Mouse (Mus musculus) gonadal fat pad, adult 2 months (tissue): Measurements from ENCODE around the gene Inava. TPM values are rescaled to one million over a fixed set of nuclear protein-coding genes. Genes with fewer than 3 reads are reported as not detected.

ENCODE experiments used
- DNase-seq: peaks from one replicate; pipeline ENCODE4 v3.0.0-alpha.2; 2012; ENCODE audit warnings: low read depth
- polyA plus RNA-seq: library from polyadenylated mRNA; depleted of rRNA; stranded (reverse); fragments of >200 nt; gene quantifications from 2 replicates; pipeline ENCODE4 v1.2.3, GENCODE M21; 2012; rRNA removed

Gene Inava
- 14.8 and 15.9 TPM in 2 replicates for polyA plus RNA-seq

GRCm38 (mm10) chr1:136233892-136234594 is at the start of gene Inava:
TSS of gene Inava (minus strand) at chr1:136234264.
- DNase-seq, result no peak

- no peak for DNase-seq
These were observed 43.3 kb upstream of the Inava start for GRCm38 (mm10) chr1:136277366-136277765.

DNA sequence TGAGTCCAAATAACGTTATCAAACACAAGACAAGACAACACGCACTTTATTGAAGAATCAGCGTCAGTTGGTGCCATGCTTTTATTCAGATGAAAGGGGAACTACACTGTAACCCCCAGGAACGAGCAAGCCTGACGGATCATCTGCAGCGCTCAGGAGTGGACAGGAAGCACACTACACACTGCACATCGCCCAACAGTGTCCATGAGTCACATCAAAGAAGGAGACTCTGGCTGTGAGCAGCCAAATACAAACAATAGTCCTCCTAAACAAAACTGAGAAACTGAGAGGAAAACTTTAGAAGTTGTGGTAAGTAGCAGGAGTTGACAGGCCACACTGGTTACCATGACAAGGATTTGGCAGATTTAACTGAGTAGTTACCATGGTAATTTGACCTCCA is 34.2 kb upstream of the Inava start:
- DNase-seq, result no peak

DNA sequence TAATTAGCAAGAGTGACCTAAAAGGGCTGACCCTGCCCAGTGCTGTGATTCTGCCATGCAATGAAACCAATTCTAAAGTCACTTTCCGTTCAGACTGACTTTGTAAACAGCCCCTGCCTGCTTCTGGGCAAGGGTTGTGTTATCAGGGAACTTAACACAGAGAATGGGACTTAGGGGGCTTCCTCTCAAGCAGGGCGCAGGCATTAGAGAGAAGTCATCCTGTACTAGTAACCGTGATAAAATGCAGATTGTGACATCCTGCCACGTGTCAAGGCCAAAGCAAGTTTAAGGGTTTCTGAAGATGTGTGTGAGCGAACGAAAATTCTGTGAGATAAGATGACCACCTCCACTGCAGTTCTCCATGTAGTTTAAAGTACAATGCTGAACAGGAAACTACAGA is 32.1 kb upstream of the Inava start:
- no peak for DNase-seq

- no peak for DNase-seq
These were observed 29.3 kb upstream of the Inava start for GRCm38 (mm10) chr1:136263355-136263754.

GRCm38 (mm10) chr1:136260635-136261238 is 26.7 kb upstream of the Inava start, which contains the start of gene Gpr25:
TSS of gene Gpr25 (minus strand) at chr1:136260873.
- DNase-seq, result no peak

- DNase-seq, result no peak
These were observed 26.0 kb upstream of the Inava start for GRCm38 (mm10) chr1:136259893-136260634.

DNA sequence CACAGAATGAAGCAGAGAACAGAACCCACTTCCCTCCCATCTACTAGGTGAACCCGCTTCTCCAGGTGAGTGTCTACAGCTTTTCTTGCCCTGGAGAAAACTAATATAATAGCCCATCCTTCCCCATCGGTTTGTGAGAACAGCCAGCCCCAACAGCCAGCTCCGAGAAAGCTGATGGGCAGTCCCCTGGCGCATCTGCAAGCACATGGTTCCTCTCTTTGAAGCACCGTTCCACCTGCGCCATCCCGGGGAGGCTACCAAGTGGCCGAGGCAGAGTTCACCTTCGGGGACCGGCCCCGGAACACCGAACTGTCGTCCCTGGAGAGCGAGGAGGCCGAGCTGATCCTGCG is 25.5 kb upstream of the Inava start:
- no peak for DNase-seq

- no peak for DNase-seq
These were observed 24.4 kb upstream of the Inava start for GRCm38 (mm10) chr1:136258495-136258894.

DNA sequence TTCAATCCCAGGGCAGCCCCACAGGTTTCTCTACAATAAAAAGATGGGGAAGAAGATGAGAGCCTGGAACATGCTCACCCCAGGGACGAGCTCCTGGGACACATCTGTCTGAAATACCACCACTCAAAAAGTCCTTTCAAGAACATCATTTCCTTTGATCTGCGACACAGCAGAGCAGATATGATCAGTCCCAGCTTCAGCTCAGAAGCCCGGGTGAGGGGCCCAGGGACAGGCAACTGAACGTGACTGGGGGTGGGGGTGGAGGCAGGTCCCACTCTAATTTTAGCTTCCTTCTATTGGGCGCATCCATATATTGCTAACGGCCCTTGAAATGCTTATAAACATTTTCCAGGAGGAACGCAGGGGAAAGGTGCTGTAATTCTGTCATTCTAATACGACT is 21.6 kb upstream of the Inava start:
- DNase-seq, result no peak

- no peak for DNase-seq
These were observed 21.1 kb upstream of the Inava start for GRCm38 (mm10) chr1:136255174-136255573.

GRCm38 (mm10) chr1:136254503-136255065 is 20.5 kb upstream of the Inava start:
- DNase-seq, result no peak

DNA sequence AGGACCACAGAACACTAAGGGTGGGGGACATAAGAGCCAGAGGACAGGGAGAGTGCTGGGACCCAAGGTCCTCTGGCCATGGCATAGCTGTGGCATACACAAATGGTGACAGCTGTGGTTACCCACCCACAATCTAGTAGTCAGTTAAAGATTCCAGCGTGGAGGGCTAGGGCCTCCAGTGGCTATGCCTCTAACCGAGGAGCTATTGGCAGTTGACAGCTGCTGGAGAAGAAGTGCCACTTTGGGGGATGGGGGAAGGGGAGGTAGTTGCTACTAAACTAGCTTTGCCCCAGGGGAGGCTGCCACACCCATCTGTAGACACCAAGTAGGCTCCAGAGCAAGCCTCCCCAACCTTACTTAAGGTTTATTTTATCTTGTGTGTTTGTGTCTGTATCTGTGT is 19.4 kb upstream of the Inava start:
- no peak for DNase-seq

DNA sequence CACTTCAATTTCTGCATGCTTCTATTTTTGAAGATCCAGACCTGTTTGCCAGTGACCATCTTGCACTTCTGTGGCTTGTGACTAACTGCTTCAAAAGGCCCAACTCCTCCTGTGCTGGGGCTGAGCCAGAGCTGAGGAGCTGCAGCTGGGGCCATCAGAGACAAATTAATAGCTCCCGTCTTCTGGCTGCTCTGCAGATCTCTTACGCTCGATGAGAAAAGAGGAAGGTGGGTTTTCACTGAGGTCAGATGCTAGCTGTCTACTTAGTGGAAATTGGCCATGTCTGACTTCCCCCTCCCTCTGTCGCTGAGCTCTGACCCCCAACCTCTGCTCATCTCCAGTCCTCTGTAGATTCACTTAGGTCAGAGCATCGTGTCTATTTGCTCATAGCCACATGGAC is 15.6 kb upstream of the Inava start:
- no peak for DNase-seq

DNA sequence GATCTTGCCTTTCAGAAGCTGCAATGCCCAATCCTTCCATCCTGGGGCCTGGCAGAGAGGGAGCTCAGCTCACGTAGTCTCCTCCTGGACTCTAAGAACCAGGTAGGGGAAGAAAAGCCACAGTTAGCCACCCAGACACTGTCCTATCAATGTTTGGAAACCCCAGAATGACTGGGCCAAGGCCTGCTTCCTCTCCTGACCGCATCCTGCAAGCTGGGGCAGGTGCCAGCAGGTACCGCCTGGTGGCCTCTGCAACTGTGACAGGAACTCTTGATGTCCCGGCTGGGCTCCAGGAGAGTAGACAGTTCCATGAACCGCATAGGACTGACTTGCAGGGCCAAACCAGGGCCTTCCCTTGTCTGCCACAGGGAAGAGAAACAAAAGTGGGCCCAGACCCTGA is 13.3 kb upstream of the Inava start:
- no peak for DNase-seq

- DNase-seq, result no peak
These were observed 10.4 kb upstream of the Inava start for GRCm38 (mm10) chr1:136244469-136244868.

GRCm38 (mm10) chr1:136241801-136242200 is 7.7 kb upstream of the Inava start:
- no peak for DNase-seq

DNA sequence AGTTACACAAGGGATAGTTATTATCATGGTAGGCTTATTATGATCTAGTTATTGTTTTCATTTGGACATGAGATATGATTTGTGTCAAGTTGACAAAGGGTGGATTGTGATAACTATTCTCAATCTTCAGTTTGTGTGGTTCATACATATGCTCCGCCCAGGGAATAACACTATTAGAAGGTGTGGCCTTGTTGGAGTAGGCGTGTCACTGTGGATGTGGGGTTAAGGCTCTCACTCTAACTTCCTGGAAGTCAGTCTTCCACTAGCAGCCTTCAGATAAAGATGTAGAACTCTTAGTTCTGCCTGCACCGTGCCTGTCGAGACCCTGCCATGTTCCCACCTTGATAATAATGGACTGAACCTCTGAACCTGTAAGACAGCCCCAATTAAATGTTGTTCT is 4.4 kb upstream of the Inava start:
- DNase-seq, result no peak

DNA sequence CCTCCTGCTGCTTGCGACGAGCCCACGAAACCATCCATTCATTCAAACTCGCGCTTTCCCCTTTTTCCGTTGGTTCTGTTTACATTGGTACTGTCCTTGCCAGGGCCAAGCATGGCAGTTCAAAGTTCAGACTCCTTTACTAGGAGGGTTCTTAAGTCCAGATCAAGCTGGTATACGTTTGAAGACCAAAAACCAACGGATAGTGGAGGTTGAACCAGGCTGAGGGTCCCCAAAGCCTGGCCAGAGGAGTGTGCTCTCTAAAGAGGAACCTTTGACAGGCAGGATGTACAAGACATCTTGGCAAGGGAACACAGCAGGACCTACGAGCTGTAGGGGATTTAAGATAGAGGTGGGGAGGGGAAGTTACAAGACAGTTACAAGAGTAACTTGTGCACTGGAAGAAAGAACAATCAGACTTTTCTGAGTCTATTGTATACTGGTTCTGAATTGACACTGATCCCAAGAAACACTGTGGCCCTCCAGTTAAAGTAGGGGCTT is 580 bp upstream of the Inava start:
- DNase-seq, result no peak

- no peak for DNase-seq
These were observed 876 bp downstream of the Inava start for GRCm38 (mm10) chr1:136232986-136233790.

GRCm38 (mm10) chr1:136232285-136232926 is 1.7 kb downstream of the Inava start:
- DNase-seq, result no peak
